Mouse (Mus musculus) olfactory bulb, adult 2 months (tissue): Measurements from ENCODE around the gene Pipox. TPM values are rescaled to one million over a fixed set of nuclear protein-coding genes. Genes with fewer than 3 reads are reported as not detected.

Experiments used
- H3K27ac ChIP-seq: fragments of 200-500 bp; 2 replicates; pipeline ENCODE4 v1.5.1; 2012; ENCODE audit warnings: low read depth, low read length; ENCODE audit not compliant: insufficient read depth
- H3K4me1 ChIP-seq: fragments of 200-500 bp; 2 replicates; pipeline ENCODE4 v1.6.1; 2012; ENCODE audit warnings: low read length; ENCODE audit not compliant: control insufficient read depth, insufficient read depth
- H3K4me3 ChIP-seq: fragments of 200-500 bp; 2 replicates; pipeline ENCODE4 v1.5.1; 2012; ENCODE audit warnings: mild to moderate bottlenecking, low read depth, low read length, moderate library complexity; ENCODE audit not compliant: insufficient read depth
- CTCF ChIP-seq: fragments of 200-500 bp; IDR thresholded peaks from 2 replicates; pipeline ENCODE4 v1.5.1; 2012; ENCODE audit warnings: low read depth, mild to moderate bottlenecking, low read length, moderate library complexity; ENCODE audit not compliant: insufficient read depth
- POLR2A ChIP-seq: fragments of 200-500 bp; IDR thresholded peaks from 2 replicates; pipeline ENCODE4 v1.6.1; 2012; ENCODE audit warnings: mild to moderate bottlenecking, low read depth, low read length, moderate library complexity; ENCODE audit not compliant: insufficient read depth
- WGBS: fragments of 180-500 bp; shearing (Covaris S2); methylation state at CpG from one replicate; pipeline ENCODE4 v1.1.7; 2018; 5-methylcytosine and 5-hydroxymethylcytosine counted together
- polyA plus RNA-seq: library from polyadenylated mRNA; stranded (reverse); fragments of >200 nt; gene quantifications from 2 replicates; pipeline ENCODE4 v1.2.4, GENCODE M21; 2012; ENCODE audit warnings: low replicate concordance; ENCODE audit not compliant: missing spikeins, insufficient read depth, insufficient read length

Gene Pipox
- polyA plus RNA-seq, 1 experiment = not detected

DNA sequence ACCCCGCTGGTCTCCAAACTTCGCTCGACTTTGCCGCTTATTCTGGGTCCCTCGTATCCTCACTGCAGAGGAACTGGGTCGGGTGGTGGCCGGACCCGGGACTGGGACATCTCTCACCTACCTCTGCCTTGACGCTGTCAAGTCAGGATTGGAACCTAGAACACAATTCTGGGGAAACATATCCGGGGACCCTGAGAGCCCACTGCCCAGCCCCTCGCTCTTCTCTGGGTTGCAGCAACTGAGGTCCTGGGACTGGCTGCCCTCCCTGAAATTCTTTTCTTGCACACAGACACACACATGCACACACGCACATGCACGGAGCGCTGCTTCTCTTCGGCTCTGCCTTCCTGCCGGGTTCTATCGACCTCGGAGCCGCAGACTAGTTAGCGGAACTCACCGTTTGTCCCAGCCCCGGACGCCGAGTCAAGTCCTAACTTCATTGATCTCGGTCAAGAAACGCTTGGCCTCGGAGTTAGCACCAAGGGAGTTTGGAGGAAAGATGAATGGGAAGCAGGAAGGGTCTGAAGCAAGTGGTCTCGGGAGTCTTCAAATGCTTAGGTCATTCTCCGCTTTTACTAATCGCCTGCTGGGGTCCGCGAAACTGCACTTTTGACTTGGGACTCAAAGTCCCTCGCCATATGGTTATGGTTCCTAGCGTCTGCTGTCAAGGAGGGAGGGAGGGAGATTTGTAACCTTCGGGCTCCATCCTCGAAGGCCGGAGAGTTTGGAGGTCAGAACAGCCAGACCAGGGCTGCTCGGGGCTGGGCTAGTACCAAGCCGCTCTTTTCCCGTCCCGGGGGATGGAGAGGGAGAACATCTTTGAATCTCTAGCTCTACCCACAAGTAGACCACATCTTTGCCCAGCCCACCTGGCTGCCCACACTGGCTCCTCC, 37.9 kb upstream of the Pipox start:
- H3K4me1 ChIP-seq = peaks cover 32% of the 10 kb centered on the region
- TF ChIP-seq CTCF = no peak
- TF ChIP-seq POLR2A = no peak

GRCm38 (mm10) chr11:77930751-77931540, 37.0 kb upstream of the Pipox start, which contains the start of gene Sez6:
Gene Sez6 (plus strand): TSS chr11:77930800.
- TF ChIP-seq POLR2A (peak; percentile 71; the same call in 1 of the 2 replicates), CTCF (no peak)
- Histone ChIP-seq H3K4me3 (peak within 1 kb of the TSS; percentile 97), H3K4me1 (peaks cover 28% of the 10 kb centered on the region), H3K27ac (peak within 1 kb of the TSS; percentile 96)
- under 1% methylated on average over 91 of the region's 94 CpGs for WGBS

More for the DNA sequence above, 37.9 kb upstream of the Pipox start:
- Histone ChIP-seq H3K4me3 (peak overlapping the region; percentile 97), H3K27ac (peak overlapping the region; percentile 96)
- 4% methylated on average over 41 of the region's 41 CpGs for WGBS

DNA sequence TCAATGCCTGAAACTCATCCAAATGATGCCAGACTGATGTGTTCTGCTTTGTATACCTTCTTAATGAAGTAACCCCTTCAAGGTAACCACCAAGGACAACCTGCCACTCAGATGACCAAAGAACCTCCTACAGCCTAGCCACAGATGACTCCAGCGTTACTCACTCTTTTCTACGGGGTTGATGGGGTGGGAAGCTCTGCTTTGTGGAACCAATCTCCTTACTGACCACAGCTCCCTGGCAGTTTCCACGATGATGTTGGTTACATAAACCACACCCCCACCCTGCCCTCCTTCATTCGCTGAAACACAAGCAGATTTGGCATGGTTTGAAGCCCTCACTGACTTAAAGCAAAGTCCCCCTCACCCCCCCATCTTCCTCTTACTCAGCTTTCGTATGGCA, 33.9 kb upstream of the Pipox start:
- H3K4me3 ChIP-seq = no peak overlapping the region
- no peak overlapping the region for H3K27ac ChIP-seq
- no peak for TF ChIP-seq POLR2A
- TF ChIP-seq CTCF = no peak
- 76% methylated on average over 5 of the region's 5 CpGs for WGBS
- H3K4me1 ChIP-seq = peaks cover 12% of the 10 kb centered on the region

- no peak overlapping the region for H3K4me3 ChIP-seq
- peaks cover 12% of the 10 kb centered on the region for H3K4me1 ChIP-seq
- H3K27ac ChIP-seq = no peak overlapping the region
- WGBS = 48% methylated on average over 9 of the region's 9 CpGs
- no peak for TF ChIP-seq POLR2A
- no peak for TF ChIP-seq CTCF
Measured at GRCm38 (mm10) chr11:77926666-77927065, 32.8 kb upstream of the Pipox start.

DNA sequence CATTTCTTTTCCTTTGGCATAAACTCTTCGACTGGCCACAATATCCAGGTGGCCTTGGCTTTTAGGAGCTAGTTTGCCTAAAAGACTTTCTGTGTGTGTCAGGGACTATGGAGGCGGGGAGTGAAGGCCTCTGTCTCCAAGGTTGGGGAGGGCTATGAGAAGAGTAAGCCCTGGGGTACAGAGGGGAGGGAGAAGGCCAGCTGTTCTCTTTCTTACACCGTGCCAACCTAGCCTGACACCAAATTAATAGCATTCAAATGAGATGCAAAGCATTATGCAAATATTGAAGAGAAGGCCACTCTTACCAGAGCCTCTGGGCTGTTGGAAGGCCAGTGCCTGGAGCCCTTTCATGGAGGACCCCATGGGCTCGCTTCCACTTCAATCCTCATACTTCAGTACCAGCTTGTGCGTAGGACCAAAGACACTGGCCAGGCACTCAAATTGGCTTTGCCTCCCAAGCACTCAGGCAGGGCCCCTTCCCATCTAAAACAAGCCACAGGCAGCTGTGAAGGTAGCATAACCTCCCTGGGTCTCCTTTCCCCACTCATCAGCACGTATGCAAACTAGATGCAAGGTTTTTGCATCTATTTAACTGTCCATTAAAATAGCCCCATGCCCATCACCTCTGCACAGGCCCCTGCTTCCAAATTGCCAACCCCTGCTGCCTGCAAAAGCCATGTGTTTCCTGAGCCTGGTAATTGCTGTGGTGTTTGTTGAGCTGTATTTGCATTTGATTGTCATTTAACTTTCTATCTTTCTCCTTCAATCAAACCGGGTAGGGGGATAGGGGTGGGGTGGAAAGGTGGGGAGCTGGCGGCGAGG, 32.2 kb upstream of the Pipox start:
- no peak overlapping the region for H3K27ac ChIP-seq
- H3K4me3 ChIP-seq = no peak overlapping the region
- peaks cover 12% of the 10 kb centered on the region for H3K4me1 ChIP-seq
- TF ChIP-seq POLR2A = no peak
- no peak for TF ChIP-seq CTCF
- 69% methylated on average over 9 of the region's 9 CpGs for WGBS

DNA sequence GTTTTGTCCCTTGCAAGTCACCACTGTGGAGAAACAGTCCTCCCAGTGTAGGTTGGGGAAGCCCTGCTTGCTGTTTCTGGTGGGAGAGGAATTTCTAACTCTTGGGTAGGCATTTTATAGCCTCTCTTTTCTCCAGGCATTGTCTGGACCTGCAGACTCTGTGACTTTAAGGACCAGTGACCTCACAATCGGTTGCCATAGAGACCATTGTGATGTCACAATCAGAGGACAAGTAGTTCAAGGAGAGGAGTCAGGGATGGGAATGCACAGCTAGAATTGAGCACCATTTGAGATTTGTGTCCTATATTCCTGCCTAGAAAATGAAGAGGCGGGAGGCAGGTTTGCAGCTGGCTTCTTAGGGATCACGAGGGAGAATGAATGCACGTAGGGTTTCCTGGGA, 29.4 kb upstream of the Pipox start:
- 54% methylated on average over 4 of the region's 4 CpGs for WGBS
- H3K27ac ChIP-seq = peak overlapping the region; percentile 35; the same call in 1 of the 2 replicates
- no peak overlapping the region for H3K4me3 ChIP-seq
- TF ChIP-seq CTCF (no peak), POLR2A (no peak)
- peaks cover 6% of the 10 kb centered on the region for H3K4me1 ChIP-seq

GRCm38 (mm10) chr11:77917166-77917565, 23.3 kb upstream of the Pipox start:
- Histone ChIP-seq H3K4me3 (no peak overlapping the region), H3K4me1 (peaks cover 15% of the 10 kb centered on the region), H3K27ac (no peak overlapping the region)
- WGBS = 69% methylated on average over 10 of the region's 10 CpGs
- no peak for TF ChIP-seq CTCF
- no peak for TF ChIP-seq POLR2A

DNA sequence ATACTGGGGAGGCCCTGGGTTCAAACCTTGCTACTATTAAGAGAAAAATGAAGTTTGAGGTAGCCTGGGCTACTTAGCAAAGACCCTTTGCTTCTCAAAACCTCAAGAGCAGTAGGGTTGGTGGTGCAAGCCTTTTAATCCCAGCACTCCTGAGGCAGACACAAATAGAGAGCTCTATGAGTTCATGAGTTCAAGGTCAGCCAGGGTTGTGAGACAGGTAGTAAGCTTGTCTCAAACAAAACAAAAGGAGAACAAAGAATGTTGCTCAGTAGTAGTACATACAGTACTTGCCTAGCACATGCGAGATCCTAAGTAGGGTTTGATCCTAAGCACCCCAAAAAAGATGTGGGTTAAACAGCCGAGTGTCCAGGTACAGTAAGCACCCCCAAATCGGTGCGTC, 22.8 kb upstream of the Pipox start:
- 86% methylated on average over 4 of the region's 4 CpGs for WGBS
- H3K4me3 ChIP-seq = no peak overlapping the region
- no peak for TF ChIP-seq CTCF
- TF ChIP-seq POLR2A = no peak
- H3K27ac ChIP-seq = no peak overlapping the region
- H3K4me1 ChIP-seq = peaks cover 15% of the 10 kb centered on the region

- Histone ChIP-seq H3K4me1 (peaks cover 15% of the 10 kb centered on the region), H3K4me3 (peak overlapping the region; percentile 10; the same call in 1 of the 2 replicates), H3K27ac (no peak overlapping the region)
- TF ChIP-seq CTCF (no peak), POLR2A (no peak)
- 20% methylated on average over 32 of the region's 32 CpGs for WGBS
Measured at GRCm38 (mm10) chr11:77914598-77915260, 20.8 kb upstream of the Pipox start.
